Mouse (Mus musculus): ENCODE measurements around the gene Nr2f2.

Nr2f2 gene

GRCm38 (mm10) chr7:70332064-70332850 lies 34.3 kb downstream of the Nr2f2 start:
- DNase-seq (ENCODE audit: low spot score) = no peak

- peak; percentile 81 for DNase-seq (ENCODE audit: low spot score)
Measured at GRCm38 (mm10) chr7:70331243-70332063, 35.1 kb downstream of the Nr2f2 start.

- no peak for DNase-seq (ENCODE audit: low spot score)
Measured at GRCm38 (mm10) chr7:70330761-70331242, 35.7 kb downstream of the Nr2f2 start.

GRCm38 (mm10) chr7:70330207-70330562 lies 36.4 kb downstream of the Nr2f2 start:
- DNase-seq (ENCODE audit: low spot score) = no peak

GRCm38 (mm10) chr7:70329521-70330206 lies 36.9 kb downstream of the Nr2f2 start:
- no peak for DNase-seq (ENCODE audit: low spot score)

GRCm38 (mm10) chr7:70329037-70329516 lies 37.5 kb downstream of the Nr2f2 start:
- DNase-seq (ENCODE audit: low spot score) = no peak

GRCm38 (mm10) chr7:70328206-70329036 lies 38.1 kb downstream of the Nr2f2 start:
- DNase-seq (ENCODE audit: low spot score) = no peak

GRCm38 (mm10) chr7:70327191-70327590 lies 39.3 kb downstream of the Nr2f2 start:
- DNase-seq (ENCODE audit: low spot score) = no peak

GRCm38 (mm10) chr7:70326176-70327035 lies 40.1 kb downstream of the Nr2f2 start:
- DNase-seq (ENCODE audit: low spot score) = no peak

GRCm38 (mm10) chr7:70325381-70325780 lies 41.2 kb downstream of the Nr2f2 start:
- no peak for DNase-seq (ENCODE audit: low spot score)

GRCm38 (mm10) chr7:70324541-70324940 lies 42.0 kb downstream of the Nr2f2 start:
- no peak for DNase-seq (ENCODE audit: low spot score)

- DNase-seq (ENCODE audit: low spot score) = no peak
Measured at GRCm38 (mm10) chr7:70324041-70324440, 42.5 kb downstream of the Nr2f2 start.

GRCm38 (mm10) chr7:70305716-70306115 lies 60.8 kb downstream of the Nr2f2 start:
- no peak for DNase-seq (ENCODE audit: low spot score)

- DNase-seq (ENCODE audit: low spot score) = no peak
Measured at GRCm38 (mm10) chr7:70304426-70304825, 62.1 kb downstream of the Nr2f2 start.

Measured in testis, postnatal 10 days (tissue).